ENCODE assay signal across 13 mouse cellular contexts in the genomic region with DNA sequence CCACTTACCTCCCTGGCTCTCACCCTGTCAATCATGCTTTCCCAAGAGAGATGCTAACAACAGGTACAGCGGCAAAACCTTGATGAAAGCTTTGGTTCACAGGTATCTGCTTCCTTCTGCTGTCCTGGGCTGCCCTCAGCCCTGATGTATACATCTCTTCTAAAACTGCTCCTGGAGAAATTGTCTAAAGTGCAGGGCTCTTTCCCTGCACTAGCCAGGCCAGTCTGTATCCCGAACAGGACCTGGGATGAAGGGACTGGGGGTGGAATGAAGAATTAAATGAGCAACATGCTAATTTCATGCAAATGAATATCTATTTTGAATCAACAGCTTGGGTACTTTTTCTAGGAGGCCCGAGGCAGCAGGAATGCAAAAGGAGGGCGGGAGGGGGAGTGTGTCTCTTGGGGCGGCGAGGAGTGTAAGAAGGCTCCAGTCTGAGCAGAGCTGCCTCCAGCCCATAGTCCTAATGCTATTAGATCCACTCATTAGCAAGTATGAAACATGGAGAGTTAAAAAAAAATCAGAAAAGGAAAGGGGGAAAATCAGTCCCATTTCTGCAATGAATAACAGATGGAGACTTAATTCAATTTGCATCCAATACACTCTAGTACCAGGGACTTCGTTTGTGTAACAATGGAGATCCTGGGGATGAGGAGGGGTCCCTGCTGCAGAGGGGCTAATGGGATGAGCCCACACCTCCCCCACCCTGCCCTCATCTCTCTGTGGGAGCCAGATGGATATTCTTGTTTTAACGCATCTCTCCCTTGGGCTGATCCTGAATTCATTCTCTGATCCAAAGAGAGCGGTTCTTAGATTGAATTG.
A peak's percentile ranks its signal among the peaks of the same experiment; 100 is the strongest.
DNase-seq lines count a peak whose midpoint lies in the region; ATAC-seq and TF ChIP-seq lines count a peak whose summit lies in the region.
"Had no signal": no experiment of that assay in that cellular context is flagged by ENCODE, and none has a peak within 500 bp of the region (broad histone marks: within the 10 kb centered on the region; RNA-seq: fewer than 3 reads in every experiment).

No protein-coding gene starts in this region.

- H3K27me3 ChIP-seq in hindbrain, embryonic 10.5 days (ENCODE audit: insufficient read depth, poor library complexity, severe bottlenecking) = no peaks in the 10 kb centered on the region
- no peaks in the 10 kb centered on the region for H3K27me3 ChIP-seq in hindbrain, postnatal 0 days (ENCODE audit: insufficient read depth, low read length)
- peaks cover 4% of the 10 kb centered on the region; the same call in 1 of the 2 replicates for H3K27me3 ChIP-seq in forebrain, embryonic 15.5 days
- H3K27me3 ChIP-seq in midbrain, embryonic 13.5 days = no peaks in the 10 kb centered on the region
- H3K27me3 ChIP-seq: heart, embryonic 15.5 days had no signal

- H3K4me3 ChIP-seq in hindbrain, embryonic 10.5 days = no peak overlapping the region
- H3K4me3 ChIP-seq in hindbrain, postnatal 0 days (ENCODE audit: low read length) = no peak overlapping the region
- H3K4me3 ChIP-seq in forebrain, embryonic 15.5 days = no peak overlapping the region
- no peak overlapping the region for H3K4me3 ChIP-seq in midbrain, embryonic 13.5 days (replicated peaks)
- H3K4me3 ChIP-seq: gastrocnemius, adult 2 months; heart, embryonic 15.5 days; limb, embryonic 13.5 days had no signal

- DNase-seq in hindbrain, embryonic 10.5 days (ENCODE audit: low spot score) = peak; percentile 22
- DNase-seq in hindbrain, postnatal 0 days (ENCODE audit: low spot score) = no peak
- peak; percentile 49 for DNase-seq in MN1 (ENCODE audit: low spot score)
- DNase-seq in heart, postnatal 25 days (ENCODE audit: low spot score) = no peak
- no peak for DNase-seq in urinary bladder, postnatal 10 days (ENCODE audit: low spot score)
- DNase-seq: cerebellum, adult 2 months; gastrocnemius, adult 2 months; lung, postnatal 36 days had no signal

- H3K4me1 ChIP-seq in hindbrain, embryonic 10.5 days (replicated peaks) = peaks cover 23% of the 10 kb centered on the region
- no peaks in the 10 kb centered on the region for H3K4me1 ChIP-seq in hindbrain, postnatal 0 days (ENCODE audit: insufficient read depth, low read length)
- H3K4me1 ChIP-seq in forebrain, embryonic 15.5 days = peaks cover 14% of the 10 kb centered on the region
- H3K4me1 ChIP-seq in midbrain, embryonic 13.5 days (replicated peaks) = peaks cover 22% of the 10 kb centered on the region
- H3K4me1 ChIP-seq: heart, embryonic 15.5 days had no signal

- no peak for TF ChIP-seq CTCF in hindbrain, postnatal 0 days (IDR thresholded peaks at IDR 0.05; ENCODE audit: low read depth)

- H3K27ac ChIP-seq in hindbrain, embryonic 10.5 days = peak overlapping the region; percentile 76
- no peak overlapping the region for H3K27ac ChIP-seq in hindbrain, postnatal 0 days
- H3K27ac ChIP-seq in forebrain, embryonic 15.5 days (replicated peaks) = no peak overlapping the region
- H3K27ac ChIP-seq in midbrain, embryonic 13.5 days = peak overlapping the region; percentile 54
- H3K27ac ChIP-seq: gastrocnemius, adult 2 months; heart, embryonic 15.5 days; limb, embryonic 13.5 days had no signal

- intact Hi-C loops in heart, postnatal 25 days (cut with DNase I) = no loop called here

- H3K9me3 ChIP-seq in hindbrain, embryonic 10.5 days = no peaks in the 10 kb centered on the region
- no peaks in the 10 kb centered on the region for H3K9me3 ChIP-seq in hindbrain, postnatal 0 days (ENCODE audit: low read length)
- H3K9me3 ChIP-seq in forebrain, embryonic 15.5 days = no peaks in the 10 kb centered on the region
- no peaks in the 10 kb centered on the region for H3K9me3 ChIP-seq in midbrain, embryonic 13.5 days
- H3K9me3 ChIP-seq: heart, embryonic 15.5 days; limb, embryonic 13.5 days had no signal

- 11% methylated on average over 9 of the region's 9 CpGs for WGBS in hindbrain, embryonic 10.5 days
- WGBS in hindbrain, postnatal 0 days = 17% methylated on average over 9 of the region's 9 CpGs
- 7% methylated on average over 9 of the region's 9 CpGs for WGBS in forebrain, embryonic 15.5 days
- WGBS in midbrain, embryonic 13.5 days = 3% methylated on average over 9 of the region's 9 CpGs

- H3K4me2 ChIP-seq in hindbrain, postnatal 0 days (ENCODE audit: low read depth, low read length) = no peak overlapping the region
- no peak overlapping the region for H3K4me2 ChIP-seq in forebrain, embryonic 15.5 days (replicated peaks)
- H3K4me2 ChIP-seq in midbrain, embryonic 13.5 days (replicated peaks) = peak overlapping the region; percentile 25
- H3K4me2 ChIP-seq: heart, embryonic 15.5 days; limb, embryonic 13.5 days had no signal

- no peak for ATAC-seq in hindbrain, postnatal 0 days
- peak; percentile 73; the same call in 1 of the 2 replicates for ATAC-seq in forebrain, embryonic 15.5 days (replicated peaks)
- ATAC-seq in midbrain, embryonic 13.5 days = peak; percentile 95
- ATAC-seq in granulocyte monocyte progenitor cell, adult 5-6 weeks (replicated peaks; ENCODE audit: poor library complexity, severe bottlenecking) = no peak

- H3K9ac ChIP-seq in hindbrain, postnatal 0 days (replicated peaks; ENCODE audit: low read length) = no peak overlapping the region
- H3K9ac ChIP-seq in forebrain, embryonic 15.5 days (replicated peaks) = no peak overlapping the region
- H3K9ac ChIP-seq in midbrain, embryonic 13.5 days (replicated peaks) = no peak overlapping the region
- H3K9ac ChIP-seq: heart, embryonic 15.5 days; limb, embryonic 13.5 days had no signal

- no peaks in the 10 kb centered on the region for H3K36me3 ChIP-seq in hindbrain, embryonic 10.5 days
- H3K36me3 ChIP-seq in hindbrain, postnatal 0 days (ENCODE audit: insufficient read depth, low read length) = no peaks in the 10 kb centered on the region
- no peaks in the 10 kb centered on the region for H3K36me3 ChIP-seq in forebrain, embryonic 15.5 days
- H3K36me3 ChIP-seq in midbrain, embryonic 13.5 days = no peaks in the 10 kb centered on the region
- H3K36me3 ChIP-seq: heart, embryonic 15.5 days; limb, embryonic 13.5 days had no signal

Comparison
In these comparisons a context has a peak if more than half of its experiments do, and no peak if none do; other contexts are left out.
1. DNase-seq: peak in hindbrain, embryonic 10.5 days (single experiment) and MN1 (single experiment); none in hindbrain, postnatal 0 days (single experiment), heart, postnatal 25 days (single experiment) and urinary bladder, postnatal 10 days (single experiment).
2. H3K27ac ChIP-seq: peak in hindbrain, embryonic 10.5 days (single experiment) and midbrain, embryonic 13.5 days (single experiment); none in hindbrain, postnatal 0 days (single experiment) and forebrain, embryonic 15.5 days (single experiment).
3. ATAC-seq: peak in forebrain, embryonic 15.5 days (single experiment) and midbrain, embryonic 13.5 days (single experiment); none in hindbrain, postnatal 0 days (single experiment) and granulocyte monocyte progenitor cell, adult 5-6 weeks (single experiment).